Mouse (Mus musculus) B cell, adult 67 days (primary cell): ENCODE measurements around the gene Csnk1g1. TPM values are rescaled to one million over a fixed set of nuclear protein-coding genes. Genes with fewer than 3 reads are reported as not detected.

ENCODE experiments used
- total RNA-seq, 2 experiments: library from RNA; stranded (reverse); gene quantifications; 4 replicates each; pipeline ENCODE4 v1.2.4; 2023

Csnk1g1 gene
- 10 to 100 TPM; 60.0 to 60.5 TPM for total RNA-seq

GRCm38 (mm10) chr9:65908394-65909300 is at the start of gene Csnk1g1, which contains the start of gene Trip4:
Csnk1g1 (plus strand) TSS chr9:65908924.
Trip4 (minus strand) TSS chr9:65908794.

DNA sequence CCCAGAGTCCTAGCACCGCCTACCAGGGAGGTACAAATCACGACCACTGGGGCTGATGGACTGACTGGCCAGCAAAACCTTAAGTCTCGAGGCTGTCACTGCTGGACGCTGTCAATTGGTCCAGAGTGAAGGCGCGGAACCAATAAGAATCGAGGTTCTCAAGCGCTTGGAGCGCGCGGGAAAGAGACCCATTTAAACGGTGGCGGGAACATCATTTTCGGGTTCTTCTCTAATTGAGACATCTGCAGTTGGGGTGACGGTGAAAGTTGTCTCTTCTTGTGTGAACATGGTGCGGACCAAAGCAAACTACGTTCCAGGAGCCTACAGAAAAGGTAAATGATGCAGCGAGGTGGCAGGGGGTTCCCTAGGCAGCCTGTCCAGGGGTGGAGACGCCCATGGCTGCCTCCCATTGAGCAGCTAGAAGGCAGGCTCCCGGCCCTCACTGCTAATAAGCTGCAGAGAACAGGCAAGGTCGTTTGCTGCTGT is 18.5 kb upstream of the Csnk1g1 start, which contains the start of gene Pclaf:
Gene Pclaf, plus strand, starts transcription at position 95 of the 486 bp plus-strand sequence.

GRCm38 (mm10) chr9:66059583-66060307 is 151.0 kb downstream of the Csnk1g1 start, which contains the start of gene Ppib:
Ppib (plus strand) TSS chr9:66060222.

GRCm38 (mm10) chr9:66069583-66069982 is 160.9 kb downstream of the Csnk1g1 start, which contains the start of gene Snx22:
Snx22 (minus strand) TSS chr9:66069719.

Other genes starting within 250 kb of the Csnk1g1 start
- 10 to 100 TPM; 28.8 to 35.4 TPM for gene Oaz2, start 240.9 kb upstream of the Csnk1g1 start, total RNA-seq
- gene Zfp609, start 81.4 kb upstream of the Csnk1g1 start, total RNA-seq, result 10 to 100 TPM; 18.4 to 23.1 TPM
- 1 to 10 TPM; 2.0 to 4.4 TPM for gene Pclaf, start 18.7 kb upstream of the Csnk1g1 start, total RNA-seq
- gene Trip4, start 130 bp upstream of the Csnk1g1 start, total RNA-seq, result 10 to 100 TPM; 27.4 to 29.8 TPM
- 100 to 1,000 TPM; 236 to 237 TPM for gene Ppib, start 151.3 kb downstream of the Csnk1g1 start, total RNA-seq
- under 1 TPM; 0.64 to 0.74 TPM for gene Snx22, start 160.8 kb downstream of the Csnk1g1 start, total RNA-seq
- gene Snx1, start 217.7 kb downstream of the Csnk1g1 start, total RNA-seq, result 100 to 1,000 TPM in 1 of 2 experiments, 10 to 100 TPM in 1; 95.5 to 100 TPM
- gene Ciao2a, start 217.7 kb downstream of the Csnk1g1 start, total RNA-seq, result 10 to 100 TPM; 41.3 to 42.9 TPM
- 1 to 10 TPM in 1 of 2 experiments, under 1 TPM in 1; 0.61 to 1.4 TPM for gene Dapk2, start 249.3 kb downstream of the Csnk1g1 start, total RNA-seq